Mouse (Mus musculus): ENCODE measurements around the gene Hist1h2ai. TPM values are rescaled to one million over a fixed set of nuclear protein-coding genes. Genes with fewer than 3 reads are reported as not detected.

The Hist1h2ai gene
- total RNA-seq, 1 experiment from 2014 or later = 351 TPM

DNA sequence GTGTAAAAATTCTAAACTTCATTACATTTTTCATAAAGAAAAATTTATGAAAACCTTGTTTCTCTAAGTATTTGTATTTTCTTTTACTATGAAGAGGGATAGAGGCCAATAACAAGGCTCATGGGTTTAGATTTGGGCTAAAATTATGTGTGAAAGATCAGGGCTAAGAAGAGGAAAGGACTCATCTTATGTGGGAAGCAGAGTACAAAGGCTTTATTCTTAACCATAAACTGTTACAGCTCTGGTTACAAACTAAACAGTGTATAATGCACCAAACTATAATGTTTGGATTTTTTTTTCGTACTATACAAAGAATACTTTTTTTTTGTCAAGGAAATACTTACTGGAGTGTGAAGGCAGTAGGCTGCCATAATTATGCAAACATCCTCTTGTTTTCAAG is 39.5 kb downstream of the Hist1h2ai start:
- ATAC-seq (ENCODE audit: extremely low read depth, insufficient number of reproducible peaks, low FRiP score, poor library complexity, severe bottlenecking) = no peak

Other genes starting within 250 kb of the Hist1h2ai start
- gene Nkapl, start 247.9 kb upstream of the Hist1h2ai start, total RNA-seq (2017) = 0.49 TPM in 1 of 2 replicates, not detected in the other
- gene Zkscan4, start 237.5 kb upstream of the Hist1h2ai start, total RNA-seq (2017) = not detected in 2 replicates
- not detected in 2 replicates for gene Gm10065, start 237.0 kb upstream of the Hist1h2ai start, total RNA-seq (2017)
- gene AK157302, start 221.2 kb upstream of the Hist1h2ai start, total RNA-seq (2017) = 1.1 and 1.7 TPM in 2 replicates
- not detected in 2 replicates for gene Gm11273, start 215.0 kb upstream of the Hist1h2ai start, total RNA-seq (2017)
- gene Zkscan8, start 185.3 kb upstream of the Hist1h2ai start, total RNA-seq (2017) = 6.9 TPM in 2 replicates
- not detected in 2 replicates for gene Olfr1366, start 173.6 kb upstream of the Hist1h2ai start, total RNA-seq (2017)
- gene Olfr1535, start 156.5 kb upstream of the Hist1h2ai start, total RNA-seq (2017) = not detected in 2 replicates
- not detected in 2 replicates for gene Olfr1364, start 134.7 kb upstream of the Hist1h2ai start, total RNA-seq (2017)
- gene Olfr1362, start 102.4 kb upstream of the Hist1h2ai start, total RNA-seq (2017) = not detected in 2 replicates
- not detected in 2 replicates for gene Olfr11, start 73.9 kb upstream of the Hist1h2ai start, total RNA-seq (2017)
- gene Olfr1361, start 53.0 kb upstream of the Hist1h2ai start, total RNA-seq (2017) = not detected in 2 replicates
- gene Olfr1360, start 39.0 kb upstream of the Hist1h2ai start, total RNA-seq (2017) = not detected in 2 replicates
- gene Olfr1359, start 18.3 kb upstream of the Hist1h2ai start, total RNA-seq (2017) = not detected in 2 replicates
- 14.4 and 16.0 TPM in 2 replicates for gene Hist1h2bl, start 279 bp upstream of the Hist1h2ai start, total RNA-seq (2017)
- gene Hist1h3h, start 1.2 kb downstream of the Hist1h2ai start, total RNA-seq (2017) = 15.6 and 19.4 TPM in 2 replicates
- 6.6 and 8.0 TPM in 2 replicates for gene Hist1h2bm, start 5.6 kb downstream of the Hist1h2ai start, total RNA-seq (2017)
- gene Hist1h4j, start 18.6 kb downstream of the Hist1h2ai start, total RNA-seq (2017) = 12.6 and 17.7 TPM in 2 replicates
- gene Hist1h4k, start 34.1 kb downstream of the Hist1h2ai start, total RNA-seq (2017) = 63.4 and 72.4 TPM in 2 replicates
- gene Hist1h2ak, start 37.4 kb downstream of the Hist1h2ai start, total RNA-seq (2017) = 70.6 and 79.9 TPM in 2 replicates
- 99.6 and 105 TPM in 2 replicates for gene Hist1h2bn, start 37.7 kb downstream of the Hist1h2ai start, total RNA-seq (2017)
- 73.0 and 92.6 TPM in 2 replicates for gene Hist1h1b, start 64.2 kb downstream of the Hist1h2ai start, total RNA-seq (2017)
- gene Hist1h3i, start 66.9 kb downstream of the Hist1h2ai start, total RNA-seq (2017) = 3.8 and 32.2 TPM in 2 replicates
- gene Hist1h2an, start 70.8 kb downstream of the Hist1h2ai start, total RNA-seq (2017) = 46.4 and 80.8 TPM in 2 replicates
- gene Hist1h2bp, start 71.0 kb downstream of the Hist1h2ai start, total RNA-seq (2017) = 4.8 and 6.8 TPM in 2 replicates
- 71.6 and 96.6 TPM in 2 replicates for gene Hist1h2bq, start 93.8 kb downstream of the Hist1h2ai start, total RNA-seq (2017)
- gene Hist1h2ao, start 94.0 kb downstream of the Hist1h2ai start, total RNA-seq (2017) = 88.7 TPM in 1 of 2 replicates, not detected in the other
- gene Hist1h4m, start 95.3 kb downstream of the Hist1h2ai start, total RNA-seq (2017) = 341 and 383 TPM in 2 replicates
- 171 and 217 TPM in 2 replicates for gene Hist1h4n, start 115.8 kb downstream of the Hist1h2ai start, total RNA-seq (2017)
- 129 and 254 TPM in 2 replicates for gene Hist1h2ap, start 117.1 kb downstream of the Hist1h2ai start, total RNA-seq (2017)
- 63.3 and 83.2 TPM in 2 replicates for gene Hist1h2br, start 117.3 kb downstream of the Hist1h2ai start, total RNA-seq (2017)
- gene Zfp184, start 228.7 kb downstream of the Hist1h2ai start, total RNA-seq (2017) = 0.49 and 2.6 TPM in 2 replicates

Measured in neutrophil, adult 5-6 weeks (primary cell).